Mouse (Mus musculus) midbrain, embryonic 13.5 days (tissue): ENCODE data around the gene Adgrg5. TPM values are rescaled to one million over a fixed set of nuclear protein-coding genes. Genes with fewer than 3 reads are reported as not detected.
A peak's percentile ranks its signal among the peaks of the same experiment; 100 is the strongest.

Source experiments
- ATAC-seq: fragments of 200-750 bp; cut with Nextera tagmentation; 2 replicates; pipeline ENCODE4 v1.8.0; 2017; ENCODE audit warnings: mild to moderate bottlenecking, moderate TSS enrichment, moderate library complexity
- H3K27ac ChIP-seq: fragments of 300-500 bp; sonication (generic); 2 replicates; pipeline ENCODE4 v1.5.1; 2015; ENCODE audit warnings: inconsistent platforms, mild to moderate bottlenecking, moderate library complexity
- H3K27me3 ChIP-seq: fragments of 300-500 bp; sonication (generic); 2 replicates; pipeline ENCODE4 v1.6.1; 2015; ENCODE audit warnings: mild to moderate bottlenecking, inconsistent platforms
- H3K36me3 ChIP-seq: fragments of 300-500 bp; sonication (generic); 2 replicates; pipeline ENCODE4 v1.6.1; 2015; ENCODE audit warnings: mild to moderate bottlenecking, inconsistent platforms
- H3K4me1 ChIP-seq: fragments of 300-500 bp; sonication (generic); replicated peaks from 2 replicates; pipeline ENCODE4 v1.6.1; 2015; ENCODE audit warnings: inconsistent platforms
- H3K4me2 ChIP-seq: fragments of 300-500 bp; sonication (generic); replicated peaks from 2 replicates; pipeline ENCODE4 v1.6.1; 2015; ENCODE audit warnings: moderate library complexity, mild to moderate bottlenecking, inconsistent platforms
- H3K4me3 ChIP-seq: fragments of 300-500 bp; sonication (generic); replicated peaks from 2 replicates; pipeline ENCODE4 v1.5.1; 2015; ENCODE audit warnings: mild to moderate bottlenecking, inconsistent platforms
- H3K9ac ChIP-seq: fragments of 300-500 bp; sonication (generic); replicated peaks from 2 replicates; pipeline ENCODE4 v1.6.1; 2015; ENCODE audit warnings: mild to moderate bottlenecking, inconsistent platforms
- H3K9me3 ChIP-seq: fragments of 300-500 bp; sonication (generic); 2 replicates; pipeline ENCODE4 v1.6.1; 2016; ENCODE audit warnings: mild to moderate bottlenecking, inconsistent platforms
- WGBS: fragments of 180-500 bp; shearing (Covaris S2); methylation state at CpG from one replicate; pipeline ENCODE4 v1.1.7; 2015; 5-methylcytosine and 5-hydroxymethylcytosine counted together
- polyA plus RNA-seq: library from polyadenylated mRNA; unstranded; fragments of >200 nt; fragmentation: Nextera tagmentation; extraction: Ambion mirVana; gene quantifications from 2 replicates; pipeline ENCODE4 v1.2.1, GENCODE M21; 2015

Adgrg5 gene
- polyA plus RNA-seq, 1 experiment from 2014 or later, result 0.08 TPM

- no peaks in the 10 kb centered on the region for H3K36me3 ChIP-seq
- H3K4me3 ChIP-seq, result no peak overlapping the region
- H3K9ac ChIP-seq, result no peak overlapping the region
- no peak overlapping the region for H3K4me2 ChIP-seq
- peaks cover 3% of the 10 kb centered on the region for H3K4me1 ChIP-seq
- no peak overlapping the region for H3K27ac ChIP-seq
- H3K9me3 ChIP-seq, result no peaks in the 10 kb centered on the region
- WGBS, result 74% methylated on average over 7 of the region's 7 CpGs
- no peaks in the 10 kb centered on the region for H3K27me3 ChIP-seq
- no peak for ATAC-seq
Observed at GRCm38 (mm10) chr8:94953624-94954367, 30.3 kb downstream of the Adgrg5 start.

DNA sequence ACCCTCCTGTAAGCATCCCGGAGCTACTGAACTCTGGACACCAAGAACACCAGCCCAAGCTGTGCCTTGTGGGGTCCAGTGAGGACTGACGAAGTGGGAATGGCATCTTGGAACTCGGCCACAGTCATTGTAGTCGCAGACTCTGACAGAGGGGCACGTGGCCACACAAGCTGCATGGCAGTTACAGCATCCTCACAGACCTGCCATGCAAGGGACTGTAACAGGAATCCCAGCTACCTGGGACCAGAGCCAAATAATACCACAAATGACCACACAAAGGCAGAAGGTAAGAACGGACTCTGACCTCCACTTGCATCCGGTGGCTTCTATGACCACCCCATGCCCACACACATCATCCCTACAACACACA lies 30.9 kb downstream of the Adgrg5 start:
- no peak for ATAC-seq
- Histone ChIP-seq H3K27me3 (no peaks in the 10 kb centered on the region), H3K9ac (no peak overlapping the region), H3K4me2 (no peak overlapping the region), H3K4me1 (peaks cover 3% of the 10 kb centered on the region), H3K9me3 (no peaks in the 10 kb centered on the region), H3K36me3 (no peaks in the 10 kb centered on the region), H3K4me3 (no peak overlapping the region), H3K27ac (no peak overlapping the region)
- WGBS, result 78% methylated on average over 7 of the region's 7 CpGs

DNA sequence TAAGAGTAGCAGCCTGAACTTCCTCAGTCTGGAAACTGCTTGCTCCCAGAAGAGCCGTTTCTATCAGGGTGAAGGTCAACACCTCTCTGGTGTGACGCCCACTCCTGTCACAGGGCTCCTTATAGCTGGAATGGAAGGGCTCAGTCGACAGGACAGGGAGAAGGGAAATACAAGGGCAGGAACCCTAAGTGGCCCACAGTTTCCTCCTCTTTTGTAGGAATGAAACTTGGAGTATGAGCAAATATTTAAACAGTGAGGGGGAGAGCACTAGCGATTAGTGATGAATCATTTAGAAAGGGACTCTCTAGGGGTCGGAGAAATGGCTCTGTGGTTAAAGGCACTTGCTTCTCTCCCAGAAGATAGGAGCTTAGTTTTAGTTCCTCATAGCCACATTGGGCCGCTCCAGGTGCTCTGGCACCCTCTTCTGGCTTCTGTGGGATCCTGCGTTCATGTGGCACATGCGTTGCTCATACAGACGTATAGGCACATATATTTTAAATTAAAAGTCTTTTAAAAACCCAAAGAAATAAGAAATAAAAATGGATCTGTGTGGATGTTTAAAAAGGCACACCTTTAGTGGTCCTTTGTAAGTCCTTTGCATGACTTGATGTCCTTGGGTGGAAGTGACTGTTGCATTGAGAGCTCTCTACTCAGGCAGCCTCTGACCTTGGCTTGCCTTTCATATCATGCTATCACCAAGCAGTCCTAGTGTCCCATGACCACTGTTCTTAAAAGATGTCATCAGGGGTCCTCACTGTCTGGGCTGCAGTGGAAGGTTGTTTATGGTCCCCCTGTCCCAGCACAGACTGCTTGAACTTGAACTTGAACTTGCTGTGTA lies 31.6 kb downstream of the Adgrg5 start:
- Histone ChIP-seq H3K4me2 (no peak overlapping the region), H3K4me3 (no peak overlapping the region), H3K9me3 (no peaks in the 10 kb centered on the region), H3K9ac (no peak overlapping the region), H3K4me1 (peaks cover 3% of the 10 kb centered on the region), H3K27ac (no peak overlapping the region), H3K36me3 (no peaks in the 10 kb centered on the region), H3K27me3 (no peaks in the 10 kb centered on the region)
- no peak for ATAC-seq
- 40% methylated on average over 9 of the region's 9 CpGs for WGBS

DNA sequence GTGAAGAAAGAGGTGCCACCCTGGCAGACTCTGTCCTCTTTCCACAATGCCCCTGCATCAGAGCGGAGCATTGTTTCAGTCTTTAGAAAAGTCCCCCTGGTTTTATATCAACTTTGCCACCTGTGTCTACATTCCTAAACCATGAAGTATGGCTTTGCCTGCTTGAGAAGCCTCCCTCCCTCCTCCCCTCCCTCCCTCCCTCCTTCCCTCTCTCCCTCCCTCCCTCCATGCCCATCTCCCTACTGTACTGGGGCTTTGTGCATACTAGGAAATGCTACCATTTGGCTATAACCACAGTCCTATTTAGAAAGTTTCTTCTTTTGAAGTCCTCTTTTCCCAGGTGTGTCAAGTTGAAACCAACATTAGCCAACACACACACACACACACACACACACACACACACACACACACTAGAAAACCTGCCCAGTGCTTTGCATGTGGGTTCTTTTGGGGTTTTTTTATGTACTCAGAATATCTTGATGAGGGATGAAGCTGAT lies 32.6 kb downstream of the Adgrg5 start:
- Histone ChIP-seq H3K27ac (no peak overlapping the region), H3K27me3 (no peaks in the 10 kb centered on the region), H3K4me1 (no peaks in the 10 kb centered on the region; the same call in 1 of the 2 replicates), H3K36me3 (no peaks in the 10 kb centered on the region), H3K4me2 (no peak overlapping the region), H3K4me3 (no peak overlapping the region), H3K9ac (no peak overlapping the region), H3K9me3 (no peaks in the 10 kb centered on the region)
- WGBS, result 96% methylated on average over 1 of the region's 1 CpGs
- no peak for ATAC-seq

GRCm38 (mm10) chr8:94962201-94962600 lies 38.7 kb downstream of the Adgrg5 start:
- no peaks in the 10 kb centered on the region for H3K27me3 ChIP-seq
- ATAC-seq, result no peak
- H3K9me3 ChIP-seq, result no peaks in the 10 kb centered on the region
- no peak overlapping the region for H3K4me2 ChIP-seq
- H3K9ac ChIP-seq, result no peak overlapping the region
- no peaks in the 10 kb centered on the region for H3K4me1 ChIP-seq
- H3K36me3 ChIP-seq, result no peaks in the 10 kb centered on the region
- 86% methylated on average over 1 of the region's 1 CpGs for WGBS
- no peak overlapping the region for H3K4me3 ChIP-seq
- H3K27ac ChIP-seq, result no peak overlapping the region

DNA sequence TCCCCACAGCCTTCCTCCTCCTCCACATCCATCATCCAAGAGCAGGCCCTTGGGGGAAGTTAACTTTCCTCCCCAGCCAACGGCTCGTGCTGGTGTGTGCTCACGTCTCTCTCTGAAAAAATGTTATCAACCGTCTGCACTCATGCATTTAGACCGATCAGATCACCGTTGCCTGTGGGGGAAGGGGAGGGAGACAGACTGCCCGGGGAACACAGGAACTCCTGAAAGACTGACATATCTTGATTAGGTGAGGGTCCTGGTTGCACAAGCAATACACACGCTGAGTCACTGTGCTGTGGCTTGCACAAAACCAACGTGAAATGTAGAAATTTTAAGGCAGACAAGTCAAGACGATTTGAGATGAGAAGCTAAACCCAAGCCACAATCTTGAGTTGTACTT lies 41.3 kb downstream of the Adgrg5 start:
- H3K9ac ChIP-seq, result no peak overlapping the region
- H3K27ac ChIP-seq, result no peak overlapping the region
- H3K36me3 ChIP-seq, result no peaks in the 10 kb centered on the region
- H3K27me3 ChIP-seq, result no peaks in the 10 kb centered on the region
- no peaks in the 10 kb centered on the region for H3K4me1 ChIP-seq
- H3K4me2 ChIP-seq, result no peak overlapping the region
- WGBS, result 71% methylated on average over 10 of the region's 10 CpGs
- H3K9me3 ChIP-seq, result no peaks in the 10 kb centered on the region
- no peak for ATAC-seq
- no peak overlapping the region for H3K4me3 ChIP-seq

DNA sequence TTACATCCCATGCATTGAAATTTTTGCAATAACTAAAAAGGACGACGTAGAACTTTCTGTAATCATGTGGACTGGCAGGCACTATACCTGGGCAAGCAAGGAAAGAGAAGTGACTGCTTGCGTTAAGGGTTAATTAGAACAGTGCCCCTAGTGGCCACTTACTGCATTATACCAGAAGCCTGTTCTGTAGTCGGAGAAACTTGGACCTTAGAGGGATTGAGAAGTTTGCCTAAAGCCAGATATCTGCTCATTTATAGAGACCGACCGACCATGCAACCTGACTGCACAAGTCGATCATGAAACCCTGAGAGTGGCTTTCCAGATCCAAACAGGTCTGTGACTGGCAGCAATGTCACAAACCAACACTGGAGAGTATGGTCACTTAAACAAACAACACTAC lies 43.1 kb downstream of the Adgrg5 start:
- 28% methylated on average over 7 of the region's 7 CpGs for WGBS
- Histone ChIP-seq H3K4me2 (no peak overlapping the region), H3K4me3 (no peak overlapping the region), H3K9me3 (no peaks in the 10 kb centered on the region), H3K27me3 (no peaks in the 10 kb centered on the region), H3K36me3 (no peaks in the 10 kb centered on the region), H3K9ac (no peak overlapping the region), H3K27ac (no peak overlapping the region), H3K4me1 (no peaks in the 10 kb centered on the region)
- ATAC-seq, result no peak

DNA sequence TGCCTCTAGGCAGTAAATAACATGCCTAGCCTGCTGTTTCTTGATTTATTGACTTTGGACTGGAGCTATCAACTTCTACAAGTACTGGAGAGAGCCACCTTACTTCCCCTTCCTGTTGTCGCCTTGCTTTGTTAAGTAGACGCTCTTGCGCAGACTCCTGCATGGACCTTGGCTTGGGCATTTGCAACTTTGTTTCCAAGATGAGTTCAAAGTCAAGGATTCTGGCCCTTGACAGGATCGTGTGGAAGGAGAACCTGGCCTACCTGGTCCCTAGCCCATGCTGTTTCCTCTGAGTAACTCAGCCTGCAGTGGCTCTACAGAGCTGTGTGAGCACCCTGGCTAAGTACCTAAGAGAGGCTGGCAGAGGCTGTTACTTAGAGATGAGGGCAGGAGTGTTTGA lies 43.6 kb downstream of the Adgrg5 start:
- Histone ChIP-seq H3K9ac (no peak overlapping the region), H3K4me2 (no peak overlapping the region), H3K36me3 (no peaks in the 10 kb centered on the region), H3K27ac (no peak overlapping the region), H3K4me1 (no peaks in the 10 kb centered on the region), H3K27me3 (no peaks in the 10 kb centered on the region), H3K4me3 (no peak overlapping the region), H3K9me3 (no peaks in the 10 kb centered on the region)
- 94% methylated on average over 4 of the region's 4 CpGs for WGBS
- no peak for ATAC-seq

GRCm38 (mm10) chr8:94967554-94967953 lies 44.1 kb downstream of the Adgrg5 start:
- 85% methylated on average over 3 of the region's 3 CpGs for WGBS

DNA sequence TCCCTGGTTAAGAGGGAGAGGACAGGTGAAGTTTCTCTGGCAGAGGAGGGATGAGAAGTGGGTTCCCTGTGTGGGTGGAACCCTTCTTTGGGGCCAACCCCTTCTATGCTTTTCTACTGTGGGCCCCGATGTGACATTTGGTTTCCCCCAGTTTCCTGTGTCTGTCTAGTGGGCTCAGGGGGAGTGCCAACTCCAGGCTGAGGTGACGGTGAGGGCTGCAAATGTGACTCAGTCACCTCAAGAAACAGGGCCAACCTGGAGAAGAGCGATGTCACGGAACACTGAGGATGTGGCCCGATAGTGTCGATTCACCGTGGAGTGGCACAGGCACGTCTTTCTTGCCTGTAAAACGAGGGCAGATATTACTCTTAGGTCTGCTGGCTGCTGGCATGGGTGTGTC lies 49.8 kb downstream of the Adgrg5 start:
- Histone ChIP-seq H3K4me1 (peaks cover 17% of the 10 kb centered on the region), H3K9ac (no peak overlapping the region), H3K27me3 (peaks cover 7% of the 10 kb centered on the region; the same call in 1 of the 2 replicates), H3K9me3 (no peaks in the 10 kb centered on the region), H3K4me3 (no peak overlapping the region), H3K4me2 (no peak overlapping the region), H3K36me3 (no peaks in the 10 kb centered on the region), H3K27ac (no peak overlapping the region)
- no peak for ATAC-seq
- 91% methylated on average over 9 of the region's 9 CpGs for WGBS

More at GRCm38 (mm10) chr8:94967554-94967953, 44.1 kb downstream of the Adgrg5 start:
- Histone ChIP-seq H3K4me2 (no peak overlapping the region), H3K4me3 (no peak overlapping the region), H3K9me3 (no peaks in the 10 kb centered on the region), H3K4me1 (no peaks in the 10 kb centered on the region), H3K27ac (no peak overlapping the region), H3K36me3 (no peaks in the 10 kb centered on the region), H3K9ac (no peak overlapping the region), H3K27me3 (no peaks in the 10 kb centered on the region)
- 0 out of 2 replicates have a peak, but pooled peaks have one; percentile 40 for ATAC-seq

- no peak overlapping the region for H3K4me2 ChIP-seq
- no peak overlapping the region for H3K27ac ChIP-seq
Observed at GRCm38 (mm10) chr8:94973786-94974185, 50.3 kb downstream of the Adgrg5 start.

GRCm38 (mm10) chr8:94974467-94975165 lies 51.1 kb downstream of the Adgrg5 start, which contains the start of gene Adgrg1:
Gene Adgrg1, plus strand, starts transcription at chr8:94974751.
- Histone ChIP-seq H3K4me2 (no peak within 1 kb of the TSS), H3K9me3 (no peaks in the 10 kb centered on the region), H3K36me3 (no peaks in the 10 kb centered on the region), H3K9ac (no peak within 1 kb of the TSS), H3K4me1 (peaks cover 24% of the 10 kb centered on the region), H3K4me3 (no peak within 1 kb of the TSS), H3K27me3 (peaks cover 7% of the 10 kb centered on the region; the same call in 1 of the 2 replicates), H3K27ac (no peak within 1 kb of the TSS)
- no peak for ATAC-seq
- 57% methylated on average over 7 of the region's 7 CpGs for WGBS

More at GRCm38 (mm10) chr8:94973786-94974185, 50.3 kb downstream of the Adgrg5 start:
- Histone ChIP-seq H3K27me3 (peaks cover 7% of the 10 kb centered on the region; the same call in 1 of the 2 replicates), H3K9ac (no peak overlapping the region), H3K4me1 (peaks cover 22% of the 10 kb centered on the region), H3K9me3 (no peaks in the 10 kb centered on the region), H3K36me3 (no peaks in the 10 kb centered on the region), H3K4me3 (no peak overlapping the region)
- 87% methylated on average over 9 of the region's 9 CpGs for WGBS
- ATAC-seq, result no peak
